Mouse (Mus musculus) frontal cortex, adult 2 months (tissue): ENCODE measurements at regions not wholly inside any gene's neighbourhood (a gene's known extent, or its start where the extent isn't known, plus 50 kb on each side); places are given as distances from the start of the nearest gene placed in this dataset.

Experiments used
- DNase-seq, 2 experiments: peaks; one replicate each; pipeline ENCODE4 v3.0.0; 2022; ENCODE audit warnings: low spot score in 1 of 2; ENCODE audit errors: extremely low spot score in 1 of 2

GRCm38 (mm10) chr3:38699206-38699605 lies 187.5 kb upstream of the Fat4 start:
- DNase-seq, result no peak

GRCm38 (mm10) chr3:38697871-38698270 lies 188.9 kb upstream of the Fat4 start:
- no peak for DNase-seq

DNA sequence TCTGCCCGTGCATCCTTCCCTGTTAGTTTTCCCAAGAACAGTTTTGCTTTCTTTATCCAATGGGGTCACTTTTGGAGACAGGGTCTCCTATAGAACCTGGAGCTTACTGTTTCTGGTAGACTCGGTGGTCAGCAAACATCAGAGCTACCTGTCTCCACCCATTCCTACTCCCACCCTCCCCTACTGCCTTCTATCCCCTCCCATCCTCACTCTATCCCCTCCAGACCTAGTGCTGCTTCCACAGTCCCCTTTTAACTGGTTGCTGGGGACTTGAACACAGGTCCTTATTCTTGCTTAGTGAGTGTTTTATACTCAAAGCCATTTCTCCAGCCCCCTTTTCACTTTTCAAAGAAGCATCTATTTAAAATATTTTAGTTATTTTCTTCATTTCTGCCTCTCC lies 189.4 kb upstream of the Fat4 start:
- DNase-seq, result no peak

GRCm38 (mm10) chr3:38695836-38696235 lies 190.9 kb upstream of the Fat4 start:
- DNase-seq, result no peak

- no peak for DNase-seq
Observed at GRCm38 (mm10) chr3:38692768-38693167, 194.0 kb upstream of the Fat4 start.

GRCm38 (mm10) chr3:38684247-38684991 lies 199.8 kb upstream of the Ankrd50 start:
- DNase-seq, result no peak

- no peak for DNase-seq
Observed at GRCm38 (mm10) chr3:38663670-38664494, 179.2 kb upstream of the Ankrd50 start.

GRCm38 (mm10) chr3:38663023-38663422 lies 178.4 kb upstream of the Ankrd50 start:
- DNase-seq, result no peak

DNA sequence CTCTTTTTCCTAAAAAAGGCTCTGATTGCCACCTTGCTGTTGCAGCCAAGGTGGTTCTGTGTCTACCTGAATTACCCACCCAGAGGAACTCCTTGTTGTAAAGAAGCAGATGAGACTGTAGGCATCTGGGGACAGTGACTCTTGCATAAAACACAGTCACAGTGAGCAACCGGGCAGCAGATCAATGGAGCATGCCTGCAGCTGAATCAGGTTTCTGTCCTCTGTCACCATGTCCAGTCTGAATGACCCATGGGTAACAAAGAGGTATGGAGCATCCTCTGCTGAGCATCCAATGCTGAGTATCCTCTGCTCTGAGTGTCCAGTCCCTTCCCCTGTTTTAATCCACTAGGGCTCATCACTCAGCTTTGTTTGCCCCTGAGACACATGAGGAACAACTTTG lies 172.1 kb upstream of the Ankrd50 start:
- DNase-seq, result no peak

- no peak for DNase-seq
Observed at GRCm38 (mm10) chr3:38653928-38654327, 169.3 kb upstream of the Ankrd50 start.

DNA sequence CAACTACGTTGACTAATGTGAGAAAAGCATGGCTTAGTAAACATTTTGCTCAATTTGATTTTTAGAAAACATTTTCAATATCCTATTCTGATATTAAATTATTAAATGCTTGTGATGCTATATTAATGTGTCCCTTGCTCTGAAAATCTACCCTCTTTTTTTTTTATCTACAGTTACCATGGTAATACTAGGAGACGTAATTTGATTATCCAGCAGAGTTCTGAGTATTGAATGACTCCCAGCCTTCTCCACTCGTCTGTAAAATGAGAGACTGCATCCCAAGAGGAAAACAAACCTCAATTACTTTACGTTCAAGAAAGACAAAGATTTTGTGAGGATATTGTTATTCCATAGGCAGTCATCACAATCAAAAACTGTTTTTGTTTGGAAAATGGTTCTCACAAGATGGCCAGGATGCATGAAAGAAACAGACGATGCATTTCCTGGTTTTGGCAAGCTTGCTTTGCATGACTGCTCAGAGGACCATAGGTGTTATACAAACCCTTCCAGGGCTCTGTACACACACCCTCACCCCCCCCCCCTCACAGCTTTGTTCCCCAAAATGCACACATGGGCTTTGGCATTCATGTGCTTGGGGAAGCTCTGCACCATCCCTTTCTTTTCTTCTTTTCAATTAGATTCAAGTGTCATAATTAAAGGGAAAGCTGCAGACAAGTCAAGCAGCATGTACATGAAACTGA lies 168.5 kb upstream of the Ankrd50 start:
- DNase-seq, result no peak

GRCm38 (mm10) chr3:38650176-38650575 lies 165.5 kb upstream of the Ankrd50 start:
- DNase-seq, result no peak

DNA sequence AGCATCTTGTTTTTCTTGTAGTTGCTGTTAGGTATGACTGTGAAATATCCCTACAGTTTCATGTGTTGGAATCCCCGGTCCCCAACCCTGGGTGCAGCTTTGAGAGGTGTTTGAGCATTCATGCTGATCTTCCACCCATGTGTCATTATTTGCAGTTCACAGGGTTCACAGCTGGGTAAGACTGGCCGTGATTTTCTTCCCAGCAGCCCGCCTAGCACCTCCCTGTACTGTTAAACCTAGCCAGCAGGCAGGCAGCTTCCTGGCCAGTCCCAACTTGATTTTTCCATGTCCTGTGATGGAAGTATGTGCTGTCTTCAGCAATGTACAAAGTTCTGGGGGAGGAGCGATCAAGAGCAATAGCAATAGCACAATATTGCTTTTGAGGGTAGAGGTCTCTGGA lies 164.0 kb upstream of the Ankrd50 start:
- DNase-seq, result no peak

GRCm38 (mm10) chr3:38647737-38648330 lies 163.2 kb upstream of the Ankrd50 start:
- DNase-seq, result no peak

GRCm38 (mm10) chr3:38641733-38642132 lies 157.1 kb upstream of the Ankrd50 start:
- no peak for DNase-seq

DNA sequence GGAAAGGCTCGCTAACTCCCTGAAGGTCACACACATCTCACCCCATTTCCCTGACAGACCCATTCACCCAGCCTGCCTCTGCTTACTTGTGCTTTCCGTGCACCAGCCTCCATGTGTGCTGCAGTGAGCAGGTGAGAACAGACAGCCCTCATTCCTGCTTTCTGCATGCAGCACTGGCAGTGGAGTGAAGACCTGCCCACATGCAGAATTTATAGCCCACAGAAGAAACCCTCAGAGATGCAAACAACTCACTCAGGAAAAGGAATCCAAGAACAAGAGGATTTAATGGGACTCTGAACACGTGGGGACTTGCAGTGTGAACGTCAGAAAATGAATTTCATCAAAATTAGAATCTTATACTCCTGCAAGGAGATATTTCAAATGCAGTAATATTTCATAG lies 152.2 kb upstream of the Ankrd50 start:
- no peak for DNase-seq

DNA sequence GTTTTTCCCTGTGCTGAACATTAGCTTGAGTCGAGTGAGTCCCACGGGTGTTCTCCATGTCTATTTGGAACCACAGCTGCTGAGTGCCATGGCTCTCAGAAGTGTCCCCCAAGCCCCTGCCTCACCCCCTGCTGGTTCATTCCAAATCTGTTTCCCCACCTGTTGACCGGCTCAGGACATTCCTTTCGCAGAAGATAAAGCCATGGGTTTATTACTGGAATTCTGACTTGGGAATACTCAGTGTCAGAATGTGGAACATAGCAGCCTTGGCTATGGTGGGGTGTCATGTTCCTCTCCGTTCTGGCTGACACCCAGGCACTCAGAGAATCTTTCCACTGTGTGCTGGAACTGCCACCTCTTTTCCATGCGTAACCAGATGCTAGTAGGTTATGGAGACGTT lies 148.7 kb upstream of the Ankrd50 start:
- DNase-seq, result no peak

- no peak for DNase-seq
Observed at GRCm38 (mm10) chr3:38625575-38626184, 141.0 kb upstream of the Ankrd50 start.

GRCm38 (mm10) chr3:38617989-38618388 lies 133.3 kb upstream of the Ankrd50 start:
- DNase-seq, result peak in 1 of 2 experiments; percentile 38

DNA sequence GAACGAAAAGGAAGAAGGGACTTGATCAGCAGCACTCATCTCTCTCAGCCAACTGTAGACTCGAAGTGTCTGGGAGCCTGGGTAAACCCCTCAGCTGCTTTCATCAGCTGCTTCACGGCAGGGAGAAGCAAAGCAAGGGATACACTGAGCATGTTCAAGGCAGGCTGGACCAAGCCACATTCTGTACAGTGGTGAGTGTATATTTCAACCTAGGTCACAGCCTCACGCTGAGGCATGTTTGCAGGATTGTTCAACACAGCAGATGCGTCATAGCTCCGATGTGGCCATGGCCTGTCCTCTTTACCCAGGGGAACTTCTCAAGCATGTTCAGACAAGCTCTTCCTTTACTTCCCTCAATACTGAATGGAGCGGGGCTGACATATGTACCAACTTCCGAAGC lies 132.6 kb upstream of the Ankrd50 start:
- no peak for DNase-seq

GRCm38 (mm10) chr3:38613706-38614105 lies 129.1 kb upstream of the Ankrd50 start:
- no peak for DNase-seq
